ENCODE assay signal across 11 mouse cellular contexts in genomic region chr1:75369360-75369983, GRCm38 (mm10). TPM values are rescaled to one million over a fixed set of nuclear protein-coding genes. Genes with fewer than 3 reads are reported as not detected.
DNase-seq lines count a peak whose midpoint lies in the region; ATAC-seq and TF ChIP-seq lines count a peak whose summit lies in the region.
"Had no signal": no experiment of that assay in that cellular context is flagged by ENCODE, and none has a peak within 500 bp of the region (broad histone marks: within the 10 kb centered on the region; RNA-seq: fewer than 3 reads in every experiment).

No protein-coding gene starts in this region.

- ATAC-seq in intestine, embryonic 16.5 days: peak; percentile 71
- ATAC-seq in liver, postnatal 0 days: peak; percentile 57
- ATAC-seq in activated CD4-positive, CD25-positive, alpha-beta regulatory T cell, adult 4 months: no peak

- H3K4me2 ChIP-seq in intestine, embryonic 16.5 days (ENCODE audit: low read depth, low read length): 0 out of 2 replicates have a peak overlapping the region, but pooled peaks have one; percentile 5
- H3K4me2 ChIP-seq in liver, postnatal 0 days (ENCODE audit: low read depth, low read length): peak overlapping the region; percentile 44
- H3K4me2 ChIP-seq: lung, embryonic 15.5 days; midbrain, embryonic 11.5 days had no signal

- WGBS in cerebellum, adult 2 months: 20% methylated on average over 25 of the region's 25 CpGs
- WGBS in kidney, adult 2 months: 36% methylated on average over 25 of the region's 25 CpGs
- WGBS in intestine, embryonic 16.5 days: 41% methylated on average over 25 of the region's 25 CpGs
- 34% methylated on average over 25 of the region's 25 CpGs for WGBS in liver, postnatal 0 days (ENCODE audit: insufficient replicate concordance)

- H3K27me3 ChIP-seq in cerebellum, adult 2 months (ENCODE audit: control insufficient read depth, insufficient read depth, low read length): no peaks in the 10 kb centered on the region
- H3K27me3 ChIP-seq in kidney, adult 2 months (replicated peaks; ENCODE audit: control insufficient read depth, insufficient read depth, low read length): no peaks in the 10 kb centered on the region
- H3K27me3 ChIP-seq in intestine, embryonic 16.5 days (replicated peaks; ENCODE audit: control insufficient read depth, insufficient read depth, low read length): no peaks in the 10 kb centered on the region
- peaks cover 3% of the 10 kb centered on the region for H3K27me3 ChIP-seq in liver, postnatal 0 days (ENCODE audit: insufficient read depth, low read length)

- H3K9ac ChIP-seq in intestine, embryonic 16.5 days (ENCODE audit: low read depth, low read length): no peak overlapping the region
- H3K9ac ChIP-seq in liver, postnatal 0 days (replicated peaks): no peak overlapping the region
- H3K9ac ChIP-seq: lung, embryonic 15.5 days had no signal

- TF ChIP-seq EP300 in liver, postnatal 0 days (IDR thresholded peaks at IDR 0.05; ENCODE audit: low read depth): no peak

- H3K27ac ChIP-seq in cerebellum, adult 2 months (ENCODE audit: insufficient read depth, low read length): peak overlapping the region; percentile 98
- H3K27ac ChIP-seq in kidney, adult 2 months (ENCODE audit: insufficient read depth, low read depth, low read length): no peak overlapping the region
- H3K27ac ChIP-seq in intestine, embryonic 16.5 days (ENCODE audit: low read length): no peak overlapping the region
- peak overlapping the region; percentile 52 for H3K27ac ChIP-seq in liver, postnatal 0 days (ENCODE audit: low read depth)
- H3K27ac ChIP-seq: lung, embryonic 15.5 days had no signal

- no peaks in the 10 kb centered on the region for H3K36me3 ChIP-seq in kidney, adult 2 months (ENCODE audit: control insufficient read depth, insufficient read depth, low read length)
- no peaks in the 10 kb centered on the region for H3K36me3 ChIP-seq in intestine, embryonic 16.5 days (ENCODE audit: control insufficient read depth, insufficient read depth, low read length)
- no peaks in the 10 kb centered on the region for H3K36me3 ChIP-seq in liver, postnatal 0 days (replicated peaks; ENCODE audit: insufficient read depth, low read length)
- H3K36me3 ChIP-seq: lung, embryonic 15.5 days had no signal

- no peaks in the 10 kb centered on the region for H3K9me3 ChIP-seq in intestine, embryonic 16.5 days (ENCODE audit: control insufficient read depth, low read length)
- no peaks in the 10 kb centered on the region for H3K9me3 ChIP-seq in liver, postnatal 0 days (ENCODE audit: low read length)
- H3K9me3 ChIP-seq: lung, embryonic 15.5 days had no signal

- no peak for TF ChIP-seq CTCF in cerebellum, adult 2 months (IDR thresholded peaks at IDR 0.05; ENCODE audit: borderline replicate concordance, insufficient read depth, low read depth, low read length)
- no peak for TF ChIP-seq CTCF in kidney, adult 2 months (conservative IDR thresholded peaks at IDR 0.05; ENCODE audit: insufficient read depth, insufficient read length, low read depth, low read length)
- no peak for TF ChIP-seq CTCF in liver, postnatal 0 days (IDR thresholded peaks at IDR 0.05; ENCODE audit: low read depth)

- peaks cover 54% of the 10 kb centered on the region for H3K4me1 ChIP-seq in cerebellum, adult 2 months (ENCODE audit: control insufficient read depth, insufficient read depth, low read length)
- H3K4me1 ChIP-seq in kidney, adult 2 months (ENCODE audit: control insufficient read depth, insufficient read depth, low read length): no peaks in the 10 kb centered on the region
- peaks cover 9% of the 10 kb centered on the region for H3K4me1 ChIP-seq in intestine, embryonic 16.5 days (ENCODE audit: control insufficient read depth, insufficient read depth, low read length)
- H3K4me1 ChIP-seq in liver, postnatal 0 days (ENCODE audit: insufficient read depth): peaks cover 11% of the 10 kb centered on the region

- DNase-seq in cerebellum, adult 2 months: peak in 1 of 2 experiments; percentile 64
- no peak for DNase-seq in cerebellum, adult 11-12 months
- DNase-seq in kidney, adult 2 months: peak; percentile 33
- no peak for DNase-seq in kidney, adult 8-10 months
- DNase-seq in liver, postnatal 0 days: no peak
- no peak for DNase-seq in ovary, adult 18-20 months (ENCODE audit: low spot score)
- DNase-seq: thymus, postnatal 36 days had no signal

- peak overlapping the region; percentile 56 for H3K4me3 ChIP-seq in cerebellum, adult 2 months (replicated peaks; ENCODE audit: insufficient read depth, low read depth, low read length)
- H3K4me3 ChIP-seq in kidney, adult 2 months (ENCODE audit: insufficient read depth, low read depth, low read length): no peak overlapping the region
- no peak overlapping the region for H3K4me3 ChIP-seq in intestine, embryonic 16.5 days (ENCODE audit: low read length)
- H3K4me3 ChIP-seq in liver, postnatal 0 days (ENCODE audit: low read depth, low read length): no peak overlapping the region
- H3K4me3 ChIP-seq: lung, embryonic 15.5 days had no signal

- no peak; the same call in 1 of the 2 replicates for TF ChIP-seq POLR2A in cerebellum, adult 2 months (IDR thresholded peaks at IDR 0.05; ENCODE audit: borderline replicate concordance, insufficient read depth, low read length)
- TF ChIP-seq POLR2A in kidney, adult 2 months (IDR thresholded peaks at IDR 0.05; ENCODE audit: low read depth, low read length): no peak

RNA-seq across cellular contexts. Expression of gene Speg, which starts 5.6 kb away (rescaled TPM):
- polyA plus RNA-seq in cerebellum, adult 2 months (2012; rRNA removed): 122 and 143 TPM in 2 replicates
- polyA plus RNA-seq in kidney, adult 2 months (2012; rRNA removed): 34.6 and 43.9 TPM in 2 replicates
- 33.5 and 35.2 TPM in 2 replicates for polyA plus RNA-seq in intestine, embryonic 16.5 days (2015; fragmentation: Nextera tagmentation; extraction: Ambion mirVana)
- 3.4 and 3.5 TPM in 2 replicates for polyA plus RNA-seq in liver, postnatal 0 days (2015; fragmentation: Nextera tagmentation; extraction: Ambion mirVana)
- polyA plus RNA-seq in activated CD4-positive, CD25-positive, alpha-beta regulatory T cell, adult 4 months (2017; shearing (Covaris generic)): not detected

RNA-seq across cellular contexts. Expression of gene Des, which starts 9.3 kb away (rescaled TPM):
- polyA plus RNA-seq in cerebellum, adult 2 months (2012; rRNA removed): 2.0 and 2.1 TPM in 2 replicates
- 17.0 and 32.1 TPM in 2 replicates for polyA plus RNA-seq in kidney, adult 2 months (2012; rRNA removed)
- 149 and 159 TPM in 2 replicates for polyA plus RNA-seq in intestine, embryonic 16.5 days (2015; fragmentation: Nextera tagmentation; extraction: Ambion mirVana)
- 4.0 and 14.2 TPM in 2 replicates for polyA plus RNA-seq in liver, postnatal 0 days (2015; fragmentation: Nextera tagmentation; extraction: Ambion mirVana)
- polyA plus RNA-seq in activated CD4-positive, CD25-positive, alpha-beta regulatory T cell, adult 4 months (2017; shearing (Covaris generic)): not detected

RNA-seq across cellular contexts. Expression of gene Dnpep, which starts 51.7 kb away (rescaled TPM):
- polyA plus RNA-seq in cerebellum, adult 2 months (2012; rRNA removed): 87.0 and 87.1 TPM in 2 replicates
- polyA plus RNA-seq in kidney, adult 2 months (2012; rRNA removed): 117 and 124 TPM in 2 replicates
- 159 and 160 TPM in 2 replicates for polyA plus RNA-seq in intestine, embryonic 16.5 days (2015; fragmentation: Nextera tagmentation; extraction: Ambion mirVana)
- polyA plus RNA-seq in liver, postnatal 0 days (2015; fragmentation: Nextera tagmentation; extraction: Ambion mirVana): 50.5 and 52.8 TPM in 2 replicates
- 10 to 100 TPM; 57.0 to 64.9 TPM for polyA plus RNA-seq in activated CD4-positive, CD25-positive, alpha-beta regulatory T cell, adult 4 months (2017; shearing (Covaris generic))

Comparison
In these comparisons a context has a peak if more than half of its experiments do, and no peak if none do; other contexts are left out.
1. H3K27ac ChIP-seq: peak in cerebellum, adult 2 months (single experiment) and liver, postnatal 0 days (single experiment); none in kidney, adult 2 months (single experiment) and intestine, embryonic 16.5 days (single experiment).